Mouse (Mus musculus) liver, embryonic 15.5 days (tissue): ENCODE results near the gene Dnah8. TPM values are rescaled to one million over a fixed set of nuclear protein-coding genes. Genes with fewer than 3 reads are reported as not detected.

Experiments used
- ATAC-seq: fragments of 200-750 bp; cut with Nextera tagmentation; 2 replicates; pipeline ENCODE4 v1.8.0; 2017; ENCODE audit warnings: moderate number of reproducible peaks, mild to moderate bottlenecking, moderate library complexity; ENCODE audit not compliant: insufficient read depth
- H3K27ac ChIP-seq: fragments of 300-500 bp; sonication (generic); replicated peaks from 2 replicates; pipeline ENCODE4 v1.5.1; 2015; ENCODE audit warnings: mild to moderate bottlenecking, inconsistent platforms
- H3K27me3 ChIP-seq: fragments of 300-500 bp; sonication (generic); 2 replicates; pipeline ENCODE4 v1.6.1; 2015; ENCODE audit warnings: mild to moderate bottlenecking, inconsistent platforms
- H3K36me3 ChIP-seq: fragments of 300-500 bp; sonication (generic); replicated peaks from 2 replicates; pipeline ENCODE4 v1.6.1; 2015; ENCODE audit warnings: moderate library complexity, mild to moderate bottlenecking, inconsistent platforms
- H3K4me1 ChIP-seq: fragments of 300-500 bp; sonication (generic); replicated peaks from 2 replicates; pipeline ENCODE4 v1.6.1; 2015; ENCODE audit warnings: inconsistent platforms
- H3K4me2 ChIP-seq: fragments of 300-500 bp; sonication (generic); 2 replicates; pipeline ENCODE4 v1.6.1; 2015; ENCODE audit warnings: moderate library complexity, mild to moderate bottlenecking, inconsistent platforms
- H3K4me3 ChIP-seq: fragments of 300-500 bp; sonication (generic); replicated peaks from 2 replicates; pipeline ENCODE4 v1.5.1; 2015; ENCODE audit warnings: mild to moderate bottlenecking, inconsistent platforms
- H3K9ac ChIP-seq: fragments of 300-500 bp; sonication (generic); 2 replicates; pipeline ENCODE4 v1.6.1; 2015; ENCODE audit warnings: moderate library complexity, mild to moderate bottlenecking, inconsistent platforms
- H3K9me3 ChIP-seq: fragments of 300-500 bp; sonication (generic); replicated peaks from 2 replicates; pipeline ENCODE4 v1.6.1; 2016; ENCODE audit warnings: inconsistent platforms
- WGBS: fragments of 180-500 bp; shearing (Covaris S2); methylation state at CpG from one replicate; pipeline ENCODE4 v1.1.7; 2015; ENCODE audit warnings: mixed read lengths; ENCODE audit not compliant: insufficient replicate concordance; 5-methylcytosine and 5-hydroxymethylcytosine counted together
- polyA plus RNA-seq: library from polyadenylated mRNA; unstranded; fragments of >200 nt; fragmentation: Nextera tagmentation; extraction: Ambion mirVana; gene quantifications from 2 replicates; pipeline ENCODE4 v1.2.1, GENCODE M21; 2015

The Dnah8 gene
- polyA plus RNA-seq, 1 experiment from 2014 or later, result 1.1 TPM

GRCm38 (mm10) chr17:30912536-30912935, 288.4 kb downstream of the Dnah8 start:
- no peaks in the 10 kb centered on the region for H3K4me1 ChIP-seq
- H3K9ac ChIP-seq, result no peak overlapping the region
- no peaks in the 10 kb centered on the region for H3K36me3 ChIP-seq
- WGBS, result 53% methylated on average over 5 of the region's 5 CpGs
- no peak overlapping the region for H3K4me2 ChIP-seq
- ATAC-seq, result no peak
- H3K9me3 ChIP-seq, result no peaks in the 10 kb centered on the region
- H3K27me3 ChIP-seq, result no peaks in the 10 kb centered on the region
- no peak overlapping the region for H3K4me3 ChIP-seq
- no peak overlapping the region for H3K27ac ChIP-seq

- Histone ChIP-seq H3K4me1 (no peaks in the 10 kb centered on the region), H3K36me3 (no peaks in the 10 kb centered on the region), H3K27ac (no peak overlapping the region), H3K9ac (no peak overlapping the region), H3K4me3 (no peak overlapping the region), H3K9me3 (no peaks in the 10 kb centered on the region), H3K27me3 (no peaks in the 10 kb centered on the region), H3K4me2 (no peak overlapping the region)
- no peak for ATAC-seq
Observed at GRCm38 (mm10) chr17:30914264-30914663, 290.1 kb downstream of the Dnah8 start.

GRCm38 (mm10) chr17:30923566-30923965, 299.4 kb downstream of the Dnah8 start:
- 35% methylated on average over 4 of the region's 4 CpGs for WGBS
- Histone ChIP-seq H3K4me1 (no peaks in the 10 kb centered on the region), H3K9ac (no peak overlapping the region), H3K27ac (no peak overlapping the region), H3K4me2 (no peak overlapping the region), H3K36me3 (no peaks in the 10 kb centered on the region), H3K27me3 (no peaks in the 10 kb centered on the region), H3K9me3 (no peaks in the 10 kb centered on the region), H3K4me3 (no peak overlapping the region)
- ATAC-seq, result no peak

Other genes starting within 250 kb of the Dnah8 start
- 12.2 and 15.4 TPM in 2 replicates for gene Btbd9, start 47.9 kb upstream of the Dnah8 start, polyA plus RNA-seq
- gene Glo1, start 2.5 kb downstream of the Dnah8 start, polyA plus RNA-seq, result 234 and 243 TPM in 2 replicates